Mouse (Mus musculus) embryo, embryonic 10.5 days (tissue): ENCODE results near the gene Gm20388.

Experiments
- DNase-seq: peaks from one replicate; pipeline ENCODE4 v3.0.0-alpha.2; 2015; ENCODE audit warnings: low spot score

The Gm20388 gene

DNA sequence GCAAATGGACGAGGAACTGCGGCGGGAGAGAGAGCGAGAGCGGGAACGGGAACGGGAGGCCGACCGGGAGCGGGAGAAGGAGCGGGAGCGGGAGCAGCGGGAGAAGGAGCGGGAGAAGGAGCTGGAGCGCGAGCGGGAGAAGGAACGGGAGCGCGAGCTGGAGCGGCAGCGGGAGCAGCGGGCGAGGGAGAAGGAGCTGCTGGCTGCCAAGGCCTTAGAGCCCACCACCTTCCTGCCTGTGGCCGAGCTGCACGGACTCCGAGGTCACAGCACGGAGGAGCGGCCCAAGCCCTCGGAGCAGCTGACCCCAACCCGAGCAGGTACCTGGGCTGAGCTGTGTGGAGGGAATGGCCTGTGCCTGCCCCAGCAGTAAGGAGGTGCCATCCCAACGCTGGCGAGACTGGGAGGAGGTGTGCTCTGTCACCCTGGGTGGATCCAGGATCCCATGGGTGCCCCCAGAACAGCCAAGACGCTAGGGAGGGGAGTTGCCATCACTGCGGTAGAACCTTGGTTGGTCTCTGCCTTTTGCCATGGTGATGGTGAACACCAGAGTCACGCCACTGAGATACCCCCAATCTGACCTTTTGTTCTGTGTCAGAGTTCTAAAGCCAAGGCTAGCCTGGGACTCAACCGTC is 657.6 kb downstream of the Gm20388 start:
- DNase-seq: no peak

DNA sequence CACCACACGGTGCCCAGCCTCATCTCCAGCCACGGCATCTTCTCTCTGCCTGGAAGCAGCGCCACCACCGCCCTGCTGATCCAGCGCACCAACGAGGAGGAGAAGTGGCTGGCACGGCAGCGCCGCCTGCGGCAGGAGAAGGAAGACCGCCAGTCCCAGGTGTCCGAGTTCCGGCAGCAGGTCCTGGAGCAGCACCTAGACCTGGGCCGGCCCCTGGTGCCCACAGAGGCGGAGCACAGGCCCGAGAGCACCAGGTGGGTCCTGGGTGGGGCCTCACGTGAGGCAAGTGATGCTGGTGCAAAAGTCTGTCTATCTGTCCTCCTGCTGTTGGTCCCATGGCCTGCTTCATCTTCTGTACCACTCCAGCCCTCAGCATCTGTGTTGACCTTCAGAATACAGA is 658.5 kb downstream of the Gm20388 start:
- no peak for DNase-seq

DNA sequence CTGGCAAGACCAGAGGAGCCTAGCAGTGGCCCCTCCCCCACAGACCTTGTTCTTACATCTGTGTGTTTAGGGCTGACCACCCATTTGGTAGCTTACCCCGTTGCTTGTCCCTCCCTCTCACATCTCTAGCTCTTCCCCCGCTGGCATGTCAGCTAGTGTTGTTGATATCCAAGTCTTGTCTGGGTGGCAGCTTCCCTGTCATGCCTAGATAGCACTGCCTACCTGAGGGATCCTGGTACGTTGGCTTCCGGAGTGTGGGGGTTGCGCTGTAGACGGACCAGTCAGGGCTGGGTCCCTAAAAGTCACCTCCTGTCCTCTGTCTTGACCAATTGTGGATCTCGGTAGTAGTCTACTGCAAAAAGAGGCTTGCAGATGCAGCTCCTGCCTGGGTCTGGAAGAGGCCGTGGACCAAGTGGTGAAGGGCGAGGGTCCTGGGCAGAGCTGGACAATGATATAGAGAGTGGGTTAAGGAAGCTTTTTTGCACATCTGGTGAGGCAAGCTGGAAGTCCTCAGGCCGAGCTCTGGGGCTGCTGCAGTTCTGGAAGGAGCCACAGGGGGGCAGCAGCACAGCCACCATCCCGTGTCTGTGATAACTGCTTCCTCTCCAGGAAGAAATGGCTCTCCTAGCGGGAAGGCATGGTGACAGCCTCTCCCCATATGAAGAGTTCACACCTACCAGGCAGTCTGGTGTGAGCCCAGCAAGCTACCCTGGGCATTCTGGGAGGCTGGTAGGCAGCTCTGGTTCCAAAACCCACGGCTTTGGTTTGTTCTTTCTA is 659.5 kb downstream of the Gm20388 start:
- peak; percentile 86 for DNase-seq

DNA sequence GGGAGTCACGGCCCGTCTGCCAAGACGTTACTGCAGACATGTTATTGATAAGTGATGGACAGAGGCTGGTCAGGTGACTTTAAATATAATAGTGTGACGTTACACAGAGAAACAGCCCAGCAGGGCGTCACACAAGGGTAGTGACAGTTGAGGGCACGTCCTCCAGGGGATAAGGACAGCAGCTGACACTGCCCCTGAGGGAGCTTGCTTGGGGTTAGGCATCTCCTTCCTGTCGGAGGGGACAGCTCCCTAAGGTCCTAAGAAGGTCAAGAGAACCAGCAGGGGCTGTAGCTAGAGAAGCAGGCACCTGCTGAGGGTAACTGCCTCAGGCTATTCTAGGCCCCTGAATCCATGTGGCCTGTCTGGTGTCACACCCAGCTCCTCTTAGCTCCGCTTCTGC is 660.9 kb downstream of the Gm20388 start:
- DNase-seq: no peak

DNA sequence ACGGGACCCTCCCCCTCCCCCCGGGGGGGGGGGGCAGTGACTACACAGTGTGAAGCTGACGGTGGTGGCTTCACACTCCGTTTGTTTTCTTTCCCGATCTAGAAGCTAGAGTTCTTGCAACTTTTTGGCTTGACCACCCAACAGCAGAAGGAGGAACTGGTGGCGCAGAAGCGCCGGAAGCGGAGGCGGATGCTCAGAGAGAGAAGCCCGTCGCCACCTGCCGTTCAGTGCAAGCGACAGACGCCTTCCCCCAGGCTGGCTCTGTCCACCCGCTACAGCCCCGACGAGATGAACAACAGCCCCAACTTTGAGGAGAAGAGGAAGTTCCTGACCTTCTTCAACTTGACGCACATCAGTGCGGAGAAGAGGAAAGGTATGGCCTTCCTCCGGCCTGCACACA is 661.9 kb downstream of the Gm20388 start:
- DNase-seq: no peak

DNA sequence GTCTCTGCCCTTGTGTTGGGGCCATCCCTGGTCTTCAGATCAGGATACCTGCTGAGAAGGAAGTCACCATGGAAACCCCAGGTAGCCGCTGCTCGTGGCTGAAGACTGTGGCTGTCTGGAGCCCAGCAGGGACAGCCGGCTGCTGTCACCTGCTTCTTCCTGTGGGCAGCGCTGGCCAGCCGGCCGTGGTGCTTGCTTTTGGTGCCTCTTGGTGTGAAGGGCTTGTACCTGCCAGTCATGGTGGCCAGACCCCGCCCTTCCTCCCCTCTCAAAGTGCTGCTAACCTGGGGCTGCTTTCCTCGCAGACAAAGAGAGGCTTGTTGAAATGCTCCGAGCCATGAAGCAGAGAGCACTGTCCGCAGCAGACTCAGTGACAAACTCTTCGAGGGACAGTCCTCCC is 663.2 kb downstream of the Gm20388 start:
- no peak for DNase-seq

DNA sequence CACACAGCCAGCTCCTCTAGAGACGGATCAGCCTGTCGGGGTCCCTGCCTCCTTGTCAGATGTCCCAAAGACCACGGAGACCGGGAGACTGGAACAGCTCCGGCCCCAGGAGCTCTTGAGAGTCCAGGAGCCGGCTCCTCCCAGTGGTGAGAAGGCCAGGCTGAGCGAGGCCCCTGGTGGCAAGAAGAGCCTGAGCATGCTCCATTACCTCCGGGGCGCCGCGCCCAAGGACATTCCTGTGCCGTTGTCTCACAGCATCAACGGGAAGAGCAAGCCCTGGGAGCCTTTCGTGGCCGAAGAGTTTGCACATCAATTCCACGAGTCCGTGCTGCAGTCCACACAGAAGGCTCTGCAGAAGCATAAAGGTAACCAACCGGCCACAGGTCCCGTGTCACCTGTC is 664.3 kb downstream of the Gm20388 start:
- no peak for DNase-seq

DNA sequence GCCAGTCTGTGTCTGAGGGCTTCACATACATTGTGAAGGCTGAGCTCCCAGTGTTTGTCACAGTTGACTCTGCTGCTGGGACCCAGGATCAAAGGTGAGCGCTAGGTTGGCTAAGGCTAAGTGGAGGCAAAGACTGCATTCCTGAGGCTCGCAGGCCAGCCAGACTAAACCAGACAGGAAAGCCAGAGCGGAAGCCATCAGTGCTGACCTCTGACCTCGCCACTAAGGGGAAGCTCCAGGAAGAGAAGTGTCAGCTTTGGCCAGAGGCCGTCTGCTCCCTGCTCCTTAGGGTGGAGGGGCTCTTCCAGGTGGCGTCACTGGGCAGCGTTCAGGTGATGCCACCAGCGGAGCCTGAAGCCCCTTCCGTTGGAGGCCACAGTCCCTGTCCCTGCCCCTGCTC is 665.2 kb downstream of the Gm20388 start:
- peak; percentile 69 for DNase-seq

DNA sequence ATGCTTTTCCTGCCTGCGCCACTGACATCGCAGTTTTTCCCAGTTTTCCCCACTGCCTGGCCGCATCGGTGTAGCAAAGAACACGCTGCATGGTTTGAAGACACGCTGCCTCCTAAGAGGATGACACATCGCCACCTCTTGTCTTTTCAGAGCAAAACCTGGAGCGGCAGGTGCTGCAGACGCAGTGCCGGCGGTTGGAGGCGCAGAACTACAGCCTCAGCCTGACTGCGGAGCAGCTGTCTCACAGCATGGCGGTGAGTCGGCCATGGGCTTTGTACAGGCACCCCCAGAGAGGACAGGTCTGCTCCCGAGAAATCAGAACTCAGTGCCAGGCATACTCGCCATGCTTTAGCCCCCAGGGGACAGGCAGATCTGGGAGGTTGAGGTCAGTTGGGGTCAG is 667.2 kb downstream of the Gm20388 start:
- no peak for DNase-seq

DNA sequence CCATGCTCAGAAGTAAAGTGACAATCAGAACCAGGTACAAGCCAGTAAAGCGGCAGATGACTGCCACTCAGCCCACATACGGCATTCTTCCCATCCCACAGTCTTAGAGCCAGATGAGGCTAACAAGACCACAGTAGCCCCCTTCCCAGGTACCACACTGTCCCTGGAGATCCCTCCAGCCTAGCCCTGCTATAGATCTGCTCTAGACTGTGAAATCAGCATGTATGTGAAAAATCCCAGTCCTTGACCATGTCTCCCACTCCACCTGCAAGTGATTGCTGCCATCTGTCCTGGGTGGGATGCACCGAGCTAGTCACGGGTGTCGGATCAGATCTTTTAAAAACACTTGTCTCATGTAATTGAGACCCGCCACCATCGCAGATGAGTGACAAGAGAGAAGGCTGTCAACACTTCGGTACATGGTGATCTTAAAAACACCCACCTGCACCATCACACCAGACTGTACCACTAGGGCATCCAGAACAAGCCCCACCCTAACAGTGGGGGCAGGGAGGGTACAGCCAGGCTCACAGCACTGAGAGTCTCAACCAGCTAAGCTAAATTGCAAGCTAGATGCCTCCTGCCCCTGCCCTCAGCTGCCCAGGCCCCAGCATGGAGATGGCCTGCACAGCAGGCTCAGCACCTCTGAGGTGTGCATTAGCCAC is 669.8 kb downstream of the Gm20388 start:
- no peak for DNase-seq

DNA sequence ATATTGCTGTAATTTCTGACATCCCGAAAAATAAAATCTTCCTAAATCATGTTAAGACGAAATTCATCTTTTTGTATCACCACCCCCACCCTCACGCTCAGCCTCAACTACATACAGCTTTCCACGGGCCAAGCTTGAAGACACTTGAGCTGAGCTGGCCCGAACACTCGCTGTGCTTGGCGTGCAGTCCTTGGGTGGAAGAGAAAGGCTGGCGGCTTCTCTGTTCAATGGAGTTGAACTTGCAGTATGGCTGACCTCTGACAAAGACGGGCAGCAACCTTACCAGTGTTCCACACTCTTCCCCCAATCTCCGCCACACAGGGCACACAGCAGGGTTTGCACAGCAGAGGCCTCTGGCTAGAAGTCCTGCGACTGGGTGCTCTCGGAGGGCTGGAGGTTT is 670.7 kb downstream of the Gm20388 start:
- DNase-seq: no peak

DNA sequence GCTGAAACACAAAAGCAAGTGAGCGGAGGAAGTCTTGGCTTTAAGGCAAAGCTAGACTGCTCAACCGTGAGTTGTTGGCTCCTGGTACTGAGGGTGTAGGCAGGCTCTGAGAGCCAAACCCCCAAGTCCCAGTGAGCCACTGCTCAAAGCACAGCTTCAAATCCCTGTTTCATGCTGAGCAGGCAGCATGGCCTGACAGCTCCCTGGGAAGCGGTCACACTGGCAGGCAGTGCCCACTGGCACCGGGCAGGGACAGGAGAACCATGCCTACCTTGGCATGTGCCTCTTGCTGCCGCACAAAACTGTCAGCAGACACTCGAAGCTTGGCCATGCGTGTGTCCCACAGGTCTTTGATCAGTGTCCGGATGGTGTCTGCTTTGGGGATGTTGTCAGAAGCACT is 671.2 kb downstream of the Gm20388 start:
- no peak for DNase-seq

DNA sequence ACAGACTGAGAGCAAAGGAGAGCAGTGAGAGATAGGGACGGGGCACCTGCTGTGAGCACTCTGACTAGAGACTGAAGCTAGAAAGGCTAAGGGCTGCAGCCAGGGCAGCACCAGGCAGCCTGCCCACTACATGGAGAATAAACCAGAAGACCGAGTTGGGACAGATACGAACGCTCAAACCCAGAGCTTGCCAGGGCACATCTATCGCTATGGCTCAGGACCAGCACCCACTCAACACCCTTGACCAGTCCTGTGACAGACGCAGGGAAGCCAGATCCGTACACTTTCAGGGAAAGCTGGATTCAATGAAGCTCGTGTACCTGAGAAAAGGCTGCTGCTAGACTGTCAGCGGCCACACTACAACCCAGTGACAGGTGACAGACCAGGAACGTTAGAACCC is 674.9 kb downstream of the Gm20388 start:
- no peak for DNase-seq

DNA sequence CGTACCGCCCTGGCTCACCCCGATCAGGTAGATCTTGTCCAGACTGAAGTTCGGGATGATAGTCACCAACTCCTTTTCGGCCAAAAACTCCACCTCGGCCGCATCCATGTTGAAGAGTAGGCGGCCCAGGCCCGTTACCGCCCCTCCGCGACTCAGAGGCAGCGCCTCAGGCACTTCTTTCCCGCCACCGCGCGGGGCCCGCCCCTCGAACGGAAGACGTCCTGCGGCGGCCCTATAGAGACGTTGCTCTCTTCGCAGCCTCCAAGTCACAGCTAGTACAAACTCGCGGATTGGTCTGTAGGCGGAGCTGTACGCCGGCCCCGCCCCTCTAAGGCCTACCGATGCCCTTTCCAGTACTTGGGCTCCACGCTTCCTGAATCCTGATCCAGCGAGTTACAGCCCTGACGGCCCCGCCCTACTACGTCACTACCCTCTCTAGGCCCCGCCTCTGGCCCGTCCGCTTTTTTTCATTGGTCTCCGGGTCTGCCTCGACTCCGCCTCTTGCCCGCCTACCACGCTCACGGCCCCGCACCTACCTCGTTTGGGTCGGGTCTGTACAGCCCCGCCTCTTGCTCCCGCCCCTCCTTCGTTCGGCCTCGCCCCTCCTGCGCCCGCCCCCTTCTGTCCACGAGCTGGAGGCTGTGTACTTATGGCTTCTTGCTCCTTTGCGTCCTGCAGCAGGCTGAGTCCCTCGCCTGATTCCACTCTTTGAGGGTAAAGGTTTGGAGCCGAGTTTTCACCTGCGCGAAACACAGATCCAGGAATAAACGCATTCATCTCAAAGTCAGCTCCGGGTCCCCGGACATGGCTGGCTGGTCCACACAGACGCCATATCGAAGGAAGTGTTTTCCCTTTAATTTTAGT is 678.5 kb downstream of the Gm20388 start, which contains the start of gene Gins2:
Gene Gins2, minus strand, starts transcription at position 397 of the 864 bp plus-strand sequence.
- peak; percentile 100 for DNase-seq

DNA sequence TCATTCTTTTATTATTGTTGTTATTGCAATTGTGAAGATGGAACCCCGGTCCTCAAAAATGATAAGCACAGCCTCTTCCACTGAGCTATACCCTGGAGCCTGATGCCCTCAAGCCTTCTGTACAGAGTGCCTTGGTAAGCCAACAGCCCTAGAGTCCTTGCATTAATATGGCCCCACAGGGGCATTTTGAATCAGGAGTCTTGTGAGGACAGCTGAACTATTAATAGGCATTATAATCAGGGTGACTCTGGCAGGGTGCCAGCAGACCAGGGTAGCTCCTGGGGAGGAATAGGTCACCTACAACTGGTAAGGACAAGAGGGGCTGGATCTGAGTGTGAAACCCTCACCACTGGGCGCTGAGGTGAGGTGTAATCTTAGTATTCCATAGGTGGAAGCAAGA is 679.3 kb downstream of the Gm20388 start:
- no peak for DNase-seq

DNA sequence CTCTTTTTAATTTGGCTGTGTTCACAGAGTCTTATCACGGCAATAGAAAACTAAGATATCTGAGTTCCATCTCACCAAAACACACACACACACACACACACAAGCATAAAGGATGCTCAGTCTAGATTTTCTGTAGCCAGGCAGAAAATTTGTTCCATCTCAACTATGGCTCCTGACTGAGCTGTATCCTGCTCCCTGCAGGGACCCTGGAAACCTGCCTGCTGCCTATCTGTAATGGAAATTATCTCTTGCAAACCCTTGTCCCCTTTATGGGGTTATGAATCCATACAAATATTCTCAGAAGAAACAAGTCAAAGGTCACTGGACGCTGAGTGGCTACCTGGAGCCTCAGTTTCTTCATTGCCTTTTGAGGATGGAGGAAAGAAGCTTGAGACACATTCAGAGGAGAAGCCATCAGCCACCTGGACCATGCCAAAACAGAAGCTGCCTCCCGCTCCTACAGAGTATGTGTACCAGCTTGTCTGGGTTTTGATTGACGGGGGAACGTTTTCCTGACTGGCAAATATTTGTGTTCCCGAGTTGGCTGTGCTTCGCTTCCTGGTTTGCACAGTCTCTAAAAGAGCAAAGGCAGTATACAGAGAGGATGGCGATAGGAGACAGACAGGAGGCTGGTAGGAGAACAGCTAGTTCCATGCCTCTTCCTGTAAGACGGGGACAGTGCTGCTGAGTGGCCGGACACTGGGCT is 681.1 kb downstream of the Gm20388 start:
- DNase-seq: no peak

DNA sequence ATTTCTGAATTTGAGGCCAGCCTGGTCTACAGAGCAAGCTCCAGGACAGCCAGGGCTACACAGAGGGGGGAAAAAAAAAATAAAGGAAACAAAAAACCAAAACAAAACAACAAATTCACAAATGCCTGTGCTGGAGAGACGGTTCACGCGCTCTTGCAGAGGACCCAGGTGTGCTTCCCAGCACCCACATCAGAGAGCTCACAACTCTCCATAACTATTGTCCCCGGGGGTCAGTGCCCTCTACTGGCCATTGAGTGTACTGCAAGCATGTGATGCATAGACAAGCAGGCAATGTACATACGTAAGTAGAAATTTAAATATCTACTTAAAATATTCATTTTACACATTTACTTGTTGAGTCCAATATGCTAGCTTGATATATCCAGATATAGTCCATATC is 683.9 kb downstream of the Gm20388 start:
- DNase-seq: peak; percentile 21

DNA sequence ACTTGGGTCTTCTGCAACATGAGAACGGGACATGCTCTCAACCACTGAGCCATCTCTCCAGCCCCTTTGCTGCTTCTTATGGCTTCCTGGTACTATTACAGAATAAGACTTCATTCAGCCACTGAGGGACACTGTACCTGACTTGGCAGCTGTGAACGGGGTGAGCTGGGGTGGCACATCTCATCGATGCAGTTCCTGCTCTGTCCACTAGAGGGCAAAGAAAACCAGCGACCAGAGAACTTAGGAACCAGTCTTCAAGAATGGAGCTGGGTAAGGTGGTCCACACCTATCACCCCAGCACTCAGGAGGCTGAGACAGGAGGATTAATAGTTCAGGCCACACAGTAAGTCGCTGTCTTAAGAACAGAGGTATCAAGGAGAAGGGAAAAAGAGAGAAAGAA is 685.3 kb downstream of the Gm20388 start:
- peak; percentile 85 for DNase-seq

DNA sequence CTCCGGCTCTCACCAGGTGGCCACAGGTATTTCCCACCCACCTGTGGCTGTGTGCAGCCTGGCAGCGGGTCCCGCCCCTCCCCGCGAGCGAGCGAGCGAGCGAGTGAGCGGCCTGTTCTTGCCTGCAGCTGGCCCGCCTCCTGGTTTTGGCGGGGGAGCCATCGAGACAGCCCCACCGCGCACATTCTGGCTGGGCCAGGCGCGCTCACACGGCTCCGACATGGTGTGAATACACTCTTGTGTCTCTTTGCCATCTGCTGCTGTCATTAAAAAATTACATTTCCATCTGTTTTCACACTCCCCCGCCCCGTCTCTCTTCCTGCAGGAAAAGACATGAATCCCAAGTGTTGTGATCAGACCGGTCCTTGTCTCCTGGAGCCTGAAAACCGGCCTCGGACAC is 687.9 kb downstream of the Gm20388 start:
- DNase-seq: peak; percentile 47

DNA sequence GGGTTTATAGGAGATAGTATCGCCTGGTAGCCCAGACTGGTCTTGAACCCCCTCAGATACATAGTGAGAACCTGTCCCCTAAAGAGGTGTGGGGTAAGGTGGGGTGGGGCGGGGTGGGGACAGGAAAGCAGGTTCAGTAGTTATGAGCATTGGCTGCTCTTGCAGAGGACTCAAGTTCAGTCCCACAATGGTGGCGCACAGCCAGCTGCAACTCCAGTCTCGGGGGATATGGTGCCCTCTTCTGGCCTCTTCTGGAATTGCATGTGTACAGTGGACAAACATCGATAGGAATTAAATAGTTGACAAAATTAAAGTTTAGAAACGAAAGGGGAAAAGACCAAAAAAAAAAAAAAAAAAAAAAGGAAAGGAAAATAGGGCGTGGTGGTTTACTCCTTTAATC is 688.9 kb downstream of the Gm20388 start:
- peak; percentile 73 for DNase-seq

DNA sequence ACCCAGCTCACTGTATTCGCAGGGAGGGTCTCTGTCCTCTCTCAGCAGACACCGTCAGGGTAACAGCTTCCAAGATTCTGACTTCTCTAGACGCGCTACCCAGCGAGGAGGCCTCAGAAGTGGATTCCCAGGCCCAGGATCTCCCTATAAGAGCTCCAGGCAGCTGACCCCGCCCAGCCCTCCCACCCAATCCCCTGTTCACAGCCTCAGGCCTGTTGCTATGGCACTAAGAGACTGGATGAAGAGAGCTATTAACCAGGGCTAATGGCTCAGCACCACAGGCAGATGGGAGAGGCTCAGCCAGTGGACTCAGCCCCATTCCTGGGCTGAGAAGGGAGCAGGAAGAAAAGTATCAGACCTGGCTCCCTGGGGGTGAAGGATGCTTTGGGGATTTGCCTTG is 692.0 kb downstream of the Gm20388 start:
- DNase-seq: peak; percentile 66

DNA sequence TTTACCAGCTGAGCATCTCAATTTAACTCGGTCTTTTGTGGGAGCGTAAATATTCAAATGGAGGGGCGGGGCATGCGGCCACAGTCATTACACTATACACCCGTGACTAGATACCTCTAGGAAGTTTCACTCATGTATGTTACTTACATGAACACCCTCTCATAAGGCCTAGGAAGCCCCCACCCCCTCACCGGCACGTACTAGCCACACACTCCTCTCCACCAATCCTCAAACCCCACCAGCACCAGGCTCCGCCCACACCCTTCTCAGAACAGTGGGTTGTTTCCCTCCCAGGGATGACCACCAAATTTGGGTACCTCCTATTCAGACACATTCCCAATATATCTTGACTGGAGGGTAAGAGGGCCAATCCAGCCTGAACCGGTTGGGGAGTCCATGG is 696.8 kb downstream of the Gm20388 start:
- no peak for DNase-seq
